Mouse (Mus musculus) mammary gland, adult 2 months (tissue): ENCODE results near the gene Crtac1. TPM values are rescaled to one million over a fixed set of nuclear protein-coding genes. Genes with fewer than 3 reads are reported as not detected.

Experiments used
- polyA plus RNA-seq: library from polyadenylated mRNA; depleted of rRNA; stranded (reverse); fragments of >200 nt; gene quantifications from 2 replicates; pipeline ENCODE4 v1.2.3, GENCODE M21; 2012; ENCODE audit warnings: low replicate concordance; rRNA removed

The Crtac1 gene
- 0.33 and 0.50 TPM in 2 replicates for polyA plus RNA-seq

GRCm38 (mm10) chr19:42431485-42432190 is at the start of gene Crtac1:
TSS of gene Crtac1 (minus strand) at chr19:42431783.

DNA sequence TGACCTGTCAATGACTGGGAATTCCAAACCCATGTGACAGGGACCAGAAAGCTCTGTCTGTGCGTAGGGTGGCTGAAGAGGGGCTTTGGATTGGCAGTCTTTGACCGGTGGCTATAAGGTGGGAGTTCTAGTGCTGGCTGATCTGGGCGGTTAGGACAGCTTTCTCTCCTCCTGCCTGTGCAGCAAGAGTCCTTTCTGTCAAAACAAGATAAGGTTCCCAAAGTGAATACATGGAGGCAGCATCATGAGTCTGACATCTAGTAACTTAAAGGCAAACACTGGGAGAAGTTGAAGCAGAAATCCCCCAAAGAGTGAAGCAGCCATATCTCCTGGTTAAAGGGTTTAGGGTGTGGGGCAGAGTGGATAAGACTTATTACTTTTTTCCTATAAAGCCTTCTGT is 184.1 kb downstream of the Crtac1 start, which contains the start of gene Golga7b:
Golga7b (plus strand) TSS at position 56 of the 400 bp plus-strand sequence.

Other genes starting within 250 kb of the Crtac1 start
- 27.7 and 32.3 TPM in 2 replicates for gene Sfrp5, start 229.5 kb downstream of the Crtac1 start, polyA plus RNA-seq
- gene Golga7b, start 184.2 kb downstream of the Crtac1 start, polyA plus RNA-seq, result 1.8 and 1.9 TPM in 2 replicates
- gene R3hcc1l, start 87.0 kb upstream of the Crtac1 start, polyA plus RNA-seq, result 3.0 and 5.1 TPM in 2 replicates
- 1.7 and 2.7 TPM in 2 replicates for gene Loxl4, start 181.0 kb upstream of the Crtac1 start, polyA plus RNA-seq